Mouse (Mus musculus): ENCODE measurements around the gene Apoc3. TPM values are rescaled to one million over a fixed set of nuclear protein-coding genes. Genes with fewer than 3 reads are reported as not detected.

Apoc3 gene
- polyA plus RNA-seq, 1 experiment: 2.6 TPM

DNA sequence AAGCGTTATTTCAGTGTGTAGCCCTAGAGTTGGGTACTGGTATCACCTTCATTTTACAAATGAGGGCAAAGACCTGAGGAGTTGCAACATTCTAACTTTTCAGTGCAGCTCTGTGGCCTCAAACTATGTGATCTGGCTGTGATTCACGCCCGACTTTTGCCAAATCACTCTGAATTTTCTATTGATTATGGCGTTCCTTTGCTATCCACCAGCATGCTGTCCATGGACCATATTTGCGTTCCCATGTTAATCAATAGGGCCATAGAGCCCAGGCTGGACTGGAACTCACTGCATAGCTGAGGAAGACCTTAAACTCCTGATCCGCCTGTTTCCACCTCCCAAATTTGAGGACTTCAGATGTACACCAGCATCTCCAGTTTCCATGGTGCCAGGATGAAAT lies 23.7 kb upstream of the Apoc3 start:
- no peak for DNase-seq
- Histone ChIP-seq H3K4me3 (replicated peaks; ENCODE audit: extremely low read depth, low read depth, low read length) (no peak overlapping the region), H3K4me1 (ENCODE audit: control insufficient read depth, insufficient read depth, low read length) (0 out of 2 replicates have a peak, but pooled peaks cover 2% of the 10 kb centered on the region)
- WGBS: 85% methylated on average over 6 of the region's 6 CpGs
- TF ChIP-seq CTCF (IDR thresholded peaks at IDR 0.05; ENCODE audit: insufficient read depth, low read length) (no peak), POLR2A (IDR thresholded peaks at IDR 0.05; ENCODE audit: borderline replicate concordance, extremely low read depth, low read depth, low read length) (no peak)

DNA sequence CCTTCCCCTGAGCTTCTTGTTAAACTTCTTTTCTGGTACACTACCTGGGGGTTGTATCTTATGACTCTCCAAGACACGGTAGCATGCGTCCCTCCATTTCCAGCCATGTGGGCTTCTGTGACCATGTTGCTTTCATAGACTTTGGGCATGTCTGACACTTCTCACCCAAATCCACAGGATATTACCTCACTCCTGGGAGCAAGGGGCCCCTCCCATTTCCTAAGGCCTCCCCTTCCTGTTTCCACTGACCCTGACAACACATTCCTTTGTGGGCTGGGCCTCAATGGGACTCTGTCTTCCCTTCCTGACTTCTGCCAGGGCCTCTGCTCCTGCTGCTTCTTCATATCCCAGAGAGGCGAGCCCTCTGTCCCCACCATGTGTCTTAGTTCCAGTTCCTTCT lies 22.1 kb upstream of the Apoc3 start:
- WGBS: 66% methylated on average over 3 of the region's 3 CpGs
- TF ChIP-seq CTCF (IDR thresholded peaks at IDR 0.05; ENCODE audit: insufficient read depth, low read length) (no peak), POLR2A (IDR thresholded peaks at IDR 0.05; ENCODE audit: borderline replicate concordance, extremely low read depth, low read depth, low read length) (no peak)
- no peak for DNase-seq
- Histone ChIP-seq H3K4me1 (ENCODE audit: control insufficient read depth, insufficient read depth, low read length) (0 out of 2 replicates have a peak, but pooled peaks cover 2% of the 10 kb centered on the region), H3K4me3 (replicated peaks; ENCODE audit: extremely low read depth, low read depth, low read length) (no peak overlapping the region)

DNA sequence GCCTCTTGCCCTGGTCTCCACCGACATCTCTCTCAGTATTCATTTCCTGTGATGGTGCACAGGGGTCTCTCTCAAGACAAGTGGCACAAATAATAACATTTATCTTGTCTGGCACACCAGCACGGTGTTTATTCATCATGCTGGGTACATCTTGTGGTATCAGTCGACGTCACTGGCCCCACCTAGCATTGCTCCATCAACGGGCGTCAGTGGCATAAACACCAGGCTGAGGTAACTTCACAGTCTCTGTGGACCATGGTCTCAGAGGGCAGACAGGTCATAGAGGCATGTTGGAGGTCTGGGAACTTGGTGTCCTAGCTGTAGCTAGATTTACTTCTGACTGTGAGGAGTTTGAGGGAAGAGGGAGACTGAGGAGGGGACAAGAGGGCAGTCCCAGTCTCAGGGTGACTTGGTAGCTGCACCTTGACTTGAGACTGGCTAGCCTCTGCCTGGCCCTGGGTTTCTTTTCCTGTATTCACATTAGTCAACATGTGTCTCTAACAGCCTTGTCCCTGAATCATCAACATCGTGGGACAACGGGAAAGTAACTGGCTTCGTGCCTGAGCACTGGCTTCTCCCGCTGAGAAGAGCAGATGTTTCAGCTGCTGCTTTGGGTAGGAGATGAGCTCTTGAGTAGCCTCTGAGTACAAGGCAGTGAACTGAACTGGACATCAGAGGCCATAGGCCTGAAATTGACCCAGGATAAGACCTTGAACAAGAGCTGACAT lies 21.4 kb upstream of the Apoc3 start:
- no peak for DNase-seq
- no peak for TF ChIP-seq CTCF (IDR thresholded peaks at IDR 0.05; ENCODE audit: insufficient read depth, low read length)
- TF ChIP-seq POLR2A (IDR thresholded peaks at IDR 0.05; ENCODE audit: borderline replicate concordance, extremely low read depth, low read depth, low read length): no peak
- Histone ChIP-seq H3K4me1 (ENCODE audit: control insufficient read depth, insufficient read depth, low read length) (0 out of 2 replicates have a peak, but pooled peaks cover 2% of the 10 kb centered on the region), H3K4me3 (replicated peaks; ENCODE audit: extremely low read depth, low read depth, low read length) (no peak overlapping the region)
- 80% methylated on average over 10 of the region's 10 CpGs for WGBS

DNA sequence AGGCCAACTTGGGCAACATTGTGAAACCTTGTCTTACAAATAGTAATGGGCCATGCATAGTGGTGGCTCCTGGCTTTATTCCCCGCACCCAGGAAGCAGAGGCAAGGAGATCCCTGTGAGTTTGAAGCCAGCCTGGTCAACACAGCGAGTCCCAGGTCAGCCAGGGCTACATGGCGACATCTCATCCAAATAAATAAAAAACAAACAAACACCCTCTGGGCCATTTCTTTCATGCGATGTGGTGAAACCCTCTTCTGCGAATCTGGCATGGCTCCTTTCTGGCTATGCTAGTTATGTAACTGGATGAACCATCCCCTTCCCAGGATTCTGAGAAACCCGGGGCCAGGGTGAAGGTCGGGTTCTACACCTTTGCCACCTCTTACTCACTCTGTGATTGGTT lies 20.7 kb upstream of the Apoc3 start:
- 0 out of 2 replicates have a peak, but pooled peaks cover 2% of the 10 kb centered on the region for H3K4me1 ChIP-seq (ENCODE audit: control insufficient read depth, insufficient read depth, low read length)
- TF ChIP-seq POLR2A (IDR thresholded peaks at IDR 0.05; ENCODE audit: borderline replicate concordance, extremely low read depth, low read depth, low read length) (no peak), CTCF (IDR thresholded peaks at IDR 0.05; ENCODE audit: insufficient read depth, low read length) (no peak)
- no peak for DNase-seq
- 81% methylated on average over 7 of the region's 7 CpGs for WGBS
- H3K4me3 ChIP-seq (replicated peaks; ENCODE audit: extremely low read depth, low read depth, low read length): no peak overlapping the region

DNA sequence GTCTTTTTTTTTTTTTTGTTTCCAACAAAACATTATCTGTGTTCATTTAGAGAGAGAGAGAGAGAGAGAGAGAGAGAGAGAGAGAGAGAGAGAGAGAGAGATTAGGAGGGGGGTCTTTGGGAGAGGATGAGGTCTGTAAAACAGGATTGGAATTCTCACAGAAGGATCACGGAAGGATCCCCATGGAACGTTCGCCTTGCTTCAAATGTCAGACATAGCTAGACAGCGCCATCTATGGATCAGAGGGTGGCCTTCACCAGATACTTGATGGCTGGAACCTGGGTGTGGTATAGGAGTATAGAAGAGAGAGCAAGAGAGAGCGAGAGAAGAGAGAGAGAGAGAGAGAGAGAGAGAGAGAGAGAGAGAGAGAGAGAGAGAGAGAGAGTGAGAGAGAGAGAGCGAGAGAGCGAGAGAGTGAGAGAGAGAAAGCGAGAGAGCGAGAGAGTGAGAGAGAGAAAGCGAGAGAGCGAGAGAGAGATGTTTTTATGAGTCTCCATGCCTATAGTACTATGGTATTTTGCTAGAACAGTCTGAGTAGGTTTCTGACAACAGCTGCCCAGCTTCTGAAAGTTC lies 11.4 kb upstream of the Apoc3 start:
- WGBS: 29% methylated on average over 11 of the region's 11 CpGs
- no peak for TF ChIP-seq POLR2A (IDR thresholded peaks at IDR 0.05; ENCODE audit: borderline replicate concordance, extremely low read depth, low read depth, low read length)
- peak; percentile 77 for TF ChIP-seq CTCF (IDR thresholded peaks at IDR 0.05; ENCODE audit: insufficient read depth, low read length)
- H3K4me1 ChIP-seq (ENCODE audit: control insufficient read depth, insufficient read depth, low read length): no peaks in the 10 kb centered on the region
- DNase-seq: peak; percentile 28
- no peak overlapping the region for H3K4me3 ChIP-seq (replicated peaks; ENCODE audit: extremely low read depth, low read depth, low read length)

DNA sequence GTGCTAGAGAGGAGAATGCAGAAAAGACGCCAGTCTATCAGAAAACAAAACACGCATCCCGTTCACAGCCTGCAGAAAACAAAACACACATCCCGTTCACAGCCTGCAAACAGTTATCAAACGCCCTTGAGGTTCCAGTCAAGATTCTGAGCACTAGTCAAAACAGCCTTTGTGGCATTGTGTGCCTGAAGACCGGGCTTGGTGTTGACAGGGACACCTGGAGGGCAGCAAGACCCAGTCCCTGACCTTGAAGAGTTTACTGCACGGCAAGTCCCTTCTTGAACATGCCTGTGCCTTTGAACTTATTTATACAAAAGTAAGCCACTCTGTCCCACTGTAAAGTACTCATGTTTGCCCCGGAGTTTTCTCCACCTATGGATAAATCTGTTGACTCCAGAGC lies 8.1 kb upstream of the Apoc3 start:
- TF ChIP-seq CTCF (IDR thresholded peaks at IDR 0.05; ENCODE audit: insufficient read depth, low read length) (no peak), POLR2A (IDR thresholded peaks at IDR 0.05; ENCODE audit: borderline replicate concordance, extremely low read depth, low read depth, low read length) (no peak)
- Histone ChIP-seq H3K4me1 (ENCODE audit: control insufficient read depth, insufficient read depth, low read length) (no peaks in the 10 kb centered on the region), H3K4me3 (replicated peaks; ENCODE audit: extremely low read depth, low read depth, low read length) (no peak overlapping the region)
- DNase-seq: no peak
- 49% methylated on average over 8 of the region's 8 CpGs for WGBS

DNA sequence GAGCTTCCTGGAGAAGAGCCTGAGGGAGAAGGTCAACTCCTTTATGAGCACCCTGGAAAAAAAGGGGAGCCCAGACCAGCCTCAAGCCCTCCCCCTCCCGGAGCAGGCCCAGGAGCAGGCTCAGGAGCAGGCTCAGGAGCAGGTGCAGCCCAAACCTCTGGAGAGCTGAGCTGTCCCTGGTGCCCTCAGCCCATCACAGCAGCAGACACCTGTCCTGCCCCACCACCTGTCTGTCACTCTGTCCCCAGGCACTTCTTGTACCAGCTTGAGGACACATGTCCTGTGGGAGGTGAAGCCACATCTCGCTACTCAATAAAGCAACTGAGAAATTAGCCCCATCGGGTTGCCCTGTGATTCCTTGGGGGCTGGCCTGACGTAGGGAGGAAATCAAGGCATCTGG lies 7.7 kb upstream of the Apoc3 start:
- H3K4me3 ChIP-seq (replicated peaks; ENCODE audit: extremely low read depth, low read depth, low read length): no peak overlapping the region
- no peaks in the 10 kb centered on the region for H3K4me1 ChIP-seq (ENCODE audit: control insufficient read depth, insufficient read depth, low read length)
- DNase-seq: no peak
- TF ChIP-seq POLR2A (IDR thresholded peaks at IDR 0.05; ENCODE audit: borderline replicate concordance, extremely low read depth, low read depth, low read length) (no peak), CTCF (IDR thresholded peaks at IDR 0.05; ENCODE audit: insufficient read depth, low read length) (no peak)
- WGBS: 79% methylated on average over 4 of the region's 4 CpGs

DNA sequence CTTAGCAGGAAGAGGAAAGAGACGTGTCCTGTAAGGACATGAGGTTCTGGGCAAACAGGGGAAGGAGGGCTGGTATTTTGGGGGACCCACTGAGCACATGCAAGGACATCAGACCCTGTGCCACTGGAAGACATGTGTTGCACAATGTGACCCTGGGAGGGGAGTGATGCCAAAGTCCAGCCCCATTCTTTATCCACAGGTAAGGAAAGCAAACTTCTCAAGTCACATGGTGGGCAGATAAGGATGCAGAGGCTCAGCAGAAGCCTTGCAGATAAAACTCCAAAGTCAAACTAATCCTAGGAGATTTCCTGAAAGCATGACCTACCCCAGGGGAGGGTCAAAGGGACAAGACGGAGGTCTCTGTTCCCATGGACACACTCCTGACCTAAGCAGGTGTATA lies 6.4 kb upstream of the Apoc3 start:
- TF ChIP-seq POLR2A (IDR thresholded peaks at IDR 0.05; ENCODE audit: borderline replicate concordance, extremely low read depth, low read depth, low read length) (no peak), CTCF (IDR thresholded peaks at IDR 0.05; ENCODE audit: insufficient read depth, low read length) (no peak)
- no peak overlapping the region for H3K4me3 ChIP-seq (replicated peaks; ENCODE audit: extremely low read depth, low read depth, low read length)
- DNase-seq: no peak
- H3K4me1 ChIP-seq (ENCODE audit: control insufficient read depth, insufficient read depth, low read length): no peaks in the 10 kb centered on the region
- 57% methylated on average over 2 of the region's 2 CpGs for WGBS

DNA sequence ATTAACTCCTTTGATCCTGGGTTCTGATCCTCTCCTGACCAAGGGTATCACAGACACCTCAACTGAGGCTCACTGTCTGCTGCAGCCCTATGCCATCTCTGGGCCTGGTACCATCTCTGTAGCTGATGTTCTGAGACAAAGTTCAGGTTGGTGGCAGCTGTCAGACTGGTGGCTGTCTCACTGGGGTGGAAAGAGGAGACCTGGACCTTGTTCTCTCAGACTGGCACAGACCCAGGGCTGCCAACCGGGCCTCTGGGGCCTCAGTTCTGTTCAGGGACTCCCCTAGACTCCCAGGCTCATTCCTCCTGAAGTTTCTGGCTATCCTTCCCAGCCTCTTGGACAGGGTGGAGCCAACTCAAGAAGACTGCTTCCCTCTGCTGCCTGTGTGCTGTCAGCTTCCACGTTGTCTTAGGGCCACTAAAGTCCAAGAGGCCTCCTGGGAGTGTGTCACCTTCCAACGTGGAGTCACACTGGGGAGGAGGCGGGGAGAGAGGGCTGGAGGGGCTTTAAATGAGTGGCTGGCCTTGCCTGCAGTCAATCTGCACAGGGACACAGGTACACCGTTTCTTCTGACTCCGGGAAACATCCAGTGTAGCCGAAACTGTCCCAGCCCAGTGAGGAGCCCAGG lies 5.2 kb upstream of the Apoc3 start, which contains the start of gene Apoa4:
Gene Apoa4, plus strand, starts transcription at position 171 of the 628 bp plus-strand sequence.
- TF ChIP-seq POLR2A (IDR thresholded peaks at IDR 0.05; ENCODE audit: borderline replicate concordance, extremely low read depth, low read depth, low read length): no peak
- no peak for TF ChIP-seq CTCF (IDR thresholded peaks at IDR 0.05; ENCODE audit: insufficient read depth, low read length)
- 64% methylated on average over 7 of the region's 7 CpGs for WGBS
- Histone ChIP-seq H3K4me1 (ENCODE audit: control insufficient read depth, insufficient read depth, low read length) (no peaks in the 10 kb centered on the region), H3K4me3 (replicated peaks; ENCODE audit: extremely low read depth, low read depth, low read length) (no peak within 1 kb of the TSS)
- no peak for DNase-seq

Data from lung, adult 2 months (tissue).